Mouse (Mus musculus): Measurements from ENCODE around the gene Nsun5. TPM values are rescaled to one million over a fixed set of nuclear protein-coding genes. Genes with fewer than 3 reads are reported as not detected.

Gene Nsun5
- polyA plus RNA-seq, 1 experiment from 2014 or later: 40.1 TPM

DNA sequence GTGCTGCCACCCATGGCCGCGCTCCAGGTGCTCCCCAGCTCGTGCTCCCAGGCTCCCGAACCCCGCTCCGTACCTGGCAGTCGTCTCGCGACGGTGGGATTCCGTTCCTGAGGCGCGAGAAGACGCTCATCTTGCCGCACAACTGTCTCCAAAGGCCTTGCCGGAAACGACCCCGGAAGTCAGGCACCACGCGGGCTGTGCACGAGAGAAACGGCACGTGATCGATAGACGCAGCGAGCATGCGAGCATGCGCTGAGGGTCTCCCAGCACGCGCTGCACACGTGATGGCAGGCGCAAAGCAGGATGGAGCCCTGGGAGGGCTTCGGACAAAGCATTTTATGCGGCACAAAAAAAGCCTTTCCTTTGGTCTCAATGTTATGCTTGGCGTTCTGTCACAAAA, 19.9 kb upstream of the Nsun5 start, which contains the start of gene Fkbp6:
Fkbp6 (minus strand) TSS at position 183 of the 400 bp plus-strand sequence.
- ATAC-seq (ENCODE audit: low FRiP score, low TSS enrichment): no peak
- H3K9me3 ChIP-seq (ENCODE audit: low read length): 0 out of 2 replicates have a peak, but pooled peaks cover 7% of the 10 kb centered on the region
- H3K4me3 ChIP-seq (ENCODE audit: low read length): no peak within 1 kb of the TSS
- H3K36me3 ChIP-seq (ENCODE audit: insufficient read depth, low read length): no peaks in the 10 kb centered on the region
- H3K4me2 ChIP-seq (replicated peaks; ENCODE audit: low read depth, low read length): no peak within 1 kb of the TSS
- H3K9ac ChIP-seq (replicated peaks; ENCODE audit: low read length): no peak within 1 kb of the TSS
- peaks cover 9% of the 10 kb centered on the region for H3K27me3 ChIP-seq (ENCODE audit: insufficient read depth, low read length)
- 91% methylated on average over 35 of the region's 35 CpGs for WGBS
- no peak within 1 kb of the TSS for H3K27ac ChIP-seq (ENCODE audit: low read length)
- no peaks in the 10 kb centered on the region for H3K4me1 ChIP-seq (ENCODE audit: insufficient read depth, low read length)

DNA sequence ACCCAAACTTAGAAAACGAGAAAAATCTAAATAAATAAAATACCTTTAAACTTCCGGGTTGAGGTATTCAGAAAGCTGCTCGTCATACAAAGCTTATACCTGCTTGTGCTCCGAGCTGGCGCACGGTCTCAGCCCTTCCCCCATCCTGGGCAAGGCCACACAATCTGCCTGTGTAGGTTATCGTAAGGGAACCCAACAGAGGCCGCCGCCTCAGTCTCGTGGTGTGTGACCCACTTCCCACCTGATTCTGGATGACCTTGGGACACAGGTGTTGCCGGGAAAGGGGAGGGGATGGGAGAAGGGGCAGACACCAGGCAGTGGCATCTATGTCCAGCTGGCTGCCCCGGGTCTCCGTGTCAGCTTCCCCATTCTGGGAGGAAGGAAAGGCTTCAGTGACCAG, 18.1 kb upstream of the Nsun5 start:
- 0 out of 2 replicates have a peak, but pooled peaks cover 7% of the 10 kb centered on the region for H3K9me3 ChIP-seq (ENCODE audit: low read length)
- H3K4me3 ChIP-seq (ENCODE audit: low read length): no peak overlapping the region
- no peaks in the 10 kb centered on the region for H3K4me1 ChIP-seq (ENCODE audit: insufficient read depth, low read length)
- ATAC-seq (ENCODE audit: low FRiP score, low TSS enrichment): no peak
- no peak overlapping the region for H3K4me2 ChIP-seq (replicated peaks; ENCODE audit: low read depth, low read length)
- 84% methylated on average over 13 of the region's 13 CpGs for WGBS
- no peak overlapping the region for H3K27ac ChIP-seq (ENCODE audit: low read length)
- H3K27me3 ChIP-seq (ENCODE audit: insufficient read depth, low read length): peaks cover 9% of the 10 kb centered on the region
- no peaks in the 10 kb centered on the region for H3K36me3 ChIP-seq (ENCODE audit: insufficient read depth, low read length)
- no peak overlapping the region for H3K9ac ChIP-seq (replicated peaks; ENCODE audit: low read length)

DNA sequence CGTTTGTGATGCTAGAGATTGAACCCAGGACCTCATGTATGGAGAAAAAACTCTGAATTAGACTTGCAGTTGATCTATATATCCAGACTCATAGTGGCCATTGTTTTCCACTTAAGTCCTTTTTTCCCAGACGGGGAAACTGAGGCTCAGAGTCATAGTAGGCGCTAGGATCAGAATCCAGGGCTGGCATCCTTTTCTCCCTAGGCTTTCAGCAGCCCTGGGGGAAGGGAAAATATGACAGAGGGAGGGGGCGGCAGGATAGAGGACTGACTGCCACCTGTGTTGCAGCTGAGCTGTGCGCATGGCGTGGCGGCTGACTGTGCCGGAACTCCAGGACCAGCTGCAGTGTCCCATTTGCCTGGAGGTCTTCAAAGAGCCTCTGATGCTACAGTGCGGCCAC, 16.8 kb upstream of the Nsun5 start, which contains the start of gene Trim50:
Trim50 (plus strand) TSS at position 301 of the 400 bp plus-strand sequence.
- H3K9me3 ChIP-seq (ENCODE audit: low read length): 0 out of 2 replicates have a peak, but pooled peaks cover 10% of the 10 kb centered on the region
- H3K9ac ChIP-seq (replicated peaks; ENCODE audit: low read length): no peak within 1 kb of the TSS
- no peak for ATAC-seq (ENCODE audit: low FRiP score, low TSS enrichment)
- WGBS: 58% methylated on average over 9 of the region's 9 CpGs
- H3K4me1 ChIP-seq (ENCODE audit: insufficient read depth, low read length): no peaks in the 10 kb centered on the region
- no peak within 1 kb of the TSS for H3K4me3 ChIP-seq (ENCODE audit: low read length)
- H3K27ac ChIP-seq (ENCODE audit: low read length): no peak within 1 kb of the TSS
- peak within 1 kb of the TSS; percentile 22; the same call in 1 of the 2 replicates for H3K4me2 ChIP-seq (replicated peaks; ENCODE audit: low read depth, low read length)
- H3K36me3 ChIP-seq (ENCODE audit: insufficient read depth, low read length): no peaks in the 10 kb centered on the region
- peaks cover 9% of the 10 kb centered on the region for H3K27me3 ChIP-seq (ENCODE audit: insufficient read depth, low read length)

DNA sequence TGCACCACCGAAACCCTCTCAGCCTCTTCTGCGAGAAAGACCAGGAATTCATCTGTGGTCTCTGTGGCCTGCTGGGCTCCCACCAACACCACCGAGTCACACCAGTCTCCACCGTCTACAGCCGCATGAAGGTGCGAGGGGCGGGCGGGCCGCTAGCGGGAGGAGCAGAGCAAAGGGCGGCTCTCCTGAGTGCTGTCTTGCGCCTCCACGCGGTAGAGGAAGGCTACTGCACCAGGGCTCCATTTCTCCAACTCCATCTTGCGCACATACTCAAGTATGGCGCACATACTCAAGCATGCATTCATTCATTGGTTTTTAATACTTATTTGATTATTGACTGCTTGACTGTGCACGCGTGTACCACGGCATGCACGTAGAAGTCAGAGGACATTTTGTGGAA, 16.2 kb upstream of the Nsun5 start:
- H3K36me3 ChIP-seq (ENCODE audit: insufficient read depth, low read length): no peaks in the 10 kb centered on the region
- ATAC-seq (ENCODE audit: low FRiP score, low TSS enrichment): no peak
- H3K9ac ChIP-seq (replicated peaks; ENCODE audit: low read length): no peak overlapping the region
- whole genome bisulfite sequencing: 20% methylated on average over 20 of the region's 20 CpGs
- H3K4me3 ChIP-seq (ENCODE audit: low read length): no peak overlapping the region
- peak overlapping the region; percentile 22; the same call in 1 of the 2 replicates for H3K4me2 ChIP-seq (replicated peaks; ENCODE audit: low read depth, low read length)
- H3K9me3 ChIP-seq (ENCODE audit: low read length): 0 out of 2 replicates have a peak, but pooled peaks cover 10% of the 10 kb centered on the region
- H3K27ac ChIP-seq (ENCODE audit: low read length): no peak overlapping the region
- H3K27me3 ChIP-seq (ENCODE audit: insufficient read depth, low read length): peaks cover 9% of the 10 kb centered on the region
- no peaks in the 10 kb centered on the region for H3K4me1 ChIP-seq (ENCODE audit: insufficient read depth, low read length)

DNA sequence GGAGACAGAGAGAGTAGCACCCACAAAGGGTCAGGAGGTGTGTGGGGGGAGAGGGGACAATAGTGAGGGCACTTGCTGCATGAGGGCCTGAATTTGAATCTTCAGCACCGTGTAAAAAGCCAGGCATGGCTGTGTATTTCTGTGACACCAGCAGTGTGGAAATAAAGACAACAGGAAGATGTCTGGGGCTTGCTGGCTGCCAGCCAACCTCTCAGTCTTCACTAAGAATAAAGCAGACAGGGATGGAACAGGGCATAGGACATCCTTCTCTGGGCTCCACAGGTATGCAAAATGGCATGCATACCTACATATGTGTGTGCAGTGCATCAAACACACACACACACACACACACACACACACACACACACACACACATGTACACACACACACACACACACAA, 13.7 kb upstream of the Nsun5 start:
- no peak overlapping the region for H3K4me3 ChIP-seq (ENCODE audit: low read length)
- H3K36me3 ChIP-seq (ENCODE audit: insufficient read depth, low read length): no peaks in the 10 kb centered on the region
- no peak overlapping the region for H3K4me2 ChIP-seq (replicated peaks; ENCODE audit: low read depth, low read length)
- no peak overlapping the region for H3K9ac ChIP-seq (replicated peaks; ENCODE audit: low read length)
- no peak for ATAC-seq (ENCODE audit: low FRiP score, low TSS enrichment)
- peaks cover 9% of the 10 kb centered on the region for H3K27me3 ChIP-seq (ENCODE audit: insufficient read depth, low read length)
- H3K9me3 ChIP-seq (ENCODE audit: low read length): 0 out of 2 replicates have a peak, but pooled peaks cover 4% of the 10 kb centered on the region
- no peaks in the 10 kb centered on the region for H3K4me1 ChIP-seq (ENCODE audit: insufficient read depth, low read length)
- H3K27ac ChIP-seq (ENCODE audit: low read length): no peak overlapping the region
- WGBS: 30% methylated on average over 1 of the region's 1 CpGs

DNA sequence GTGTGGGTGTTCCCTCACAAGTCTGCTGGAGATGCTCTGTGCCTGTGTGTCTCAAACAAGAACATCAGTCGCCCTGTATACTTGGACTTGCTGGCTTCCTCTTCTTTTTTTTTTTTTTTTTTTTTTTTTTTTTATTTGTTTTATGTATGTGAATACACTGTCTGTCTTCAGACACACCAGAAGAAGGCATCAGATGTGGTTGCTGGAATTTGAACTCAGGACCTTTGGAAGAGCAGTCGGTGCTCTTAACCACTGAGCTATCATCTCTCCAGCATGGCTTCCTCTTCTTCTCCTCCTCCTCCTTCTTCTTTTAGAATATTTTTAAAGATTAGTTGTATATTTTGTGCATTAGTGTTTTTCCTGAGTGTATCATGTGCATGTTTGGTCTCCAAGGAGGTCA, 12.2 kb upstream of the Nsun5 start:
- Histone ChIP-seq H3K9me3 (ENCODE audit: low read length) (0 out of 2 replicates have a peak, but pooled peaks cover 4% of the 10 kb centered on the region), H3K9ac (replicated peaks; ENCODE audit: low read length) (no peak overlapping the region), H3K27ac (ENCODE audit: low read length) (no peak overlapping the region), H3K36me3 (ENCODE audit: insufficient read depth, low read length) (no peaks in the 10 kb centered on the region), H3K4me1 (ENCODE audit: insufficient read depth, low read length) (no peaks in the 10 kb centered on the region), H3K4me2 (replicated peaks; ENCODE audit: low read depth, low read length) (no peak overlapping the region), H3K4me3 (ENCODE audit: low read length) (no peak overlapping the region), H3K27me3 (ENCODE audit: insufficient read depth, low read length) (peaks cover 9% of the 10 kb centered on the region)
- WGBS: 88% methylated on average over 2 of the region's 2 CpGs
- ATAC-seq (ENCODE audit: low FRiP score, low TSS enrichment): 0 out of 2 replicates have a peak, but pooled peaks have one; percentile 65

DNA sequence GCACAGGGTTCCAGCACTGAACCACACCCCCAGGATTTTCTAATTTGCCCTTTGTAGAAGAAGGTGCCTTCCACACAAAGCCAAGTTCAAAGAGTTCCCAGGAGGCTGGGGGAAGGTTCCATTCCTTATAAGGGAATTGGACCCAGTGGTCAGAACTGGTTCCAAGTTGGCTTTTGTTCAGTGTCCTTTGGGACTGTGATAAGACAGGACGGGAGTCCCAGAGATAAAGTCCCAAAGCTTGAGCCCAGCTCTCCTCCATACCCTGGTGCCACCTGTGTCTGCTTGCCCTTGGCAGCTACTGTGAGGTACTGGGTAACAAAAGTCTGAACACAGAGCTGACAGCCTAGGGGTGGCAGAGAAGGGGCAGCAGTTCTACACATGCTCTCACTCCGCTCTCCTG, 10.0 kb upstream of the Nsun5 start:
- Histone ChIP-seq H3K4me2 (replicated peaks; ENCODE audit: low read depth, low read length) (no peak overlapping the region), H3K9me3 (ENCODE audit: low read length) (0 out of 2 replicates have a peak, but pooled peaks cover 4% of the 10 kb centered on the region), H3K9ac (replicated peaks; ENCODE audit: low read length) (no peak overlapping the region), H3K27ac (ENCODE audit: low read length) (no peak overlapping the region), H3K4me1 (ENCODE audit: insufficient read depth, low read length) (no peaks in the 10 kb centered on the region), H3K36me3 (ENCODE audit: insufficient read depth, low read length) (no peaks in the 10 kb centered on the region), H3K27me3 (ENCODE audit: insufficient read depth, low read length) (no peaks in the 10 kb centered on the region), H3K4me3 (ENCODE audit: low read length) (no peak overlapping the region)
- 89% methylated on average over 2 of the region's 2 CpGs for WGBS
- ATAC-seq (ENCODE audit: low FRiP score, low TSS enrichment): no peak

DNA sequence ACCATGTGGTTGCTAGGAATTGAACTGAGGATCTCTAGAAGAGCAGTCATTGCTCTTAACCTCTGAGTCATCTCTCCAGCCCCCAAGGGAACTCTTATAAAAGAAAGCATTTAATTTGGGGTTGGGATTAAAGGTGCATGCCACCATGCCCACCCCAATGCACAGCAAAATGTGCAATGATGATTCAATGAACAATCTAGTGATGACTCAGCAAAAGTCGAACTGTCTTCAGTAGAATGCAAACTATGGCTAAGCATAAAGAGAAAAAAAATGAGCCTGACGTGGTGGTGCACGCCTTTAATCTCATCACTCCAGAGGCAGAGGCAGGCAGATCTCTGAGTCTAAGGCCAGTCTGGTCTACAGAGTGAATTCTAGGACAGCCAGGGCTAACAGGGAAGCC, 7.2 kb upstream of the Nsun5 start:
- H3K9me3 ChIP-seq (ENCODE audit: low read length): 0 out of 2 replicates have a peak, but pooled peaks cover 2% of the 10 kb centered on the region
- H3K27me3 ChIP-seq (ENCODE audit: insufficient read depth, low read length): no peaks in the 10 kb centered on the region
- no peak overlapping the region for H3K27ac ChIP-seq (ENCODE audit: low read length)
- no peak overlapping the region for H3K4me2 ChIP-seq (replicated peaks; ENCODE audit: low read depth, low read length)
- H3K36me3 ChIP-seq (ENCODE audit: insufficient read depth, low read length): no peaks in the 10 kb centered on the region
- H3K4me3 ChIP-seq (ENCODE audit: low read length): no peak overlapping the region
- H3K9ac ChIP-seq (replicated peaks; ENCODE audit: low read length): no peak overlapping the region
- ATAC-seq (ENCODE audit: low FRiP score, low TSS enrichment): no peak
- WGBS: 88% methylated on average over 3 of the region's 3 CpGs
- no peaks in the 10 kb centered on the region for H3K4me1 ChIP-seq (ENCODE audit: insufficient read depth, low read length)

DNA sequence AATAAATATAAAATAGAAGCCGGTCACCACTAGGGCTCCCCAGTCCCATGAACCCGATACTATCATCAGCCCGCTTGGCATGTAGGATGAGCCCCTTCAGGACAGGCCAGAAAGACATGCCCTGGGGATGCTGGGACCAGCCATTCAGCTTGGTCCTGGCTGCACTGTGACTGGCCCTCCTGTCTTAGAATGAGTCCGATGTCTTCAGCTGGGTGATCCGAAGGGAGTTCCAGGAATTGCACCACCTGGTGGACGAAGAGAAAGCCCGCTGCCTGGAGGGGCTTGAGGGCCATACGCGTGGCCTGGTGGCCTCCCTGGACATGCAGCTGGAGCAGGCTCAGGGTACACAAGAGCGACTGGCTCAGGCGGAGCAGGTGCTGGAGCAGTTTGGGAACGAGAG, 6.2 kb upstream of the Nsun5 start:
- Histone ChIP-seq H3K27ac (ENCODE audit: low read length) (no peak overlapping the region), H3K9me3 (ENCODE audit: low read length) (no peaks in the 10 kb centered on the region), H3K9ac (replicated peaks; ENCODE audit: low read length) (no peak overlapping the region), H3K36me3 (ENCODE audit: insufficient read depth, low read length) (no peaks in the 10 kb centered on the region), H3K27me3 (ENCODE audit: insufficient read depth, low read length) (no peaks in the 10 kb centered on the region), H3K4me2 (replicated peaks; ENCODE audit: low read depth, low read length) (no peak overlapping the region), H3K4me3 (ENCODE audit: low read length) (no peak overlapping the region), H3K4me1 (ENCODE audit: insufficient read depth, low read length) (no peaks in the 10 kb centered on the region)
- peak; percentile 60 for ATAC-seq (ENCODE audit: low FRiP score, low TSS enrichment)
- WGBS: 27% methylated on average over 12 of the region's 12 CpGs

DNA sequence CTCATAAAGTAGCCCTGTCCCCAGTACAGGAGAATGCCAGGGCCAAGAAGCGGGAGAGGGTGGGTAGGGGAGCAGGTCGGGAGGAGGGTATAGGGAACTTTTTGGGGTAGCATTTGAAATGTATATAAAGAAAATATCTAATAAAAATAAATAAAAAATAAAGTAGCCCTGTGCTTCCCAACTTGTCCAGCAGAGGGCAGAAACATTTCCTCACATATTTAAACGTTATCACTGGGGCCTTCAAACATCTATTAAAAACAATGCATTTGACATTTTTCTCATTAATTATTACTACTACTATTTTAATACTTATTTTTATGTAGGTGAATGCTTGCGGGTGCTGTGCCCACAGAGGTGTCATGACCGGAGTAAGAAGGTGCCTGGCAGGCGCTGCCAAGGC, 1.9 kb upstream of the Nsun5 start:
- no peak for ATAC-seq (ENCODE audit: low FRiP score, low TSS enrichment)
- Histone ChIP-seq H3K36me3 (ENCODE audit: insufficient read depth, low read length) (peaks cover 6% of the 10 kb centered on the region; the same call in 1 of the 2 replicates), H3K4me2 (replicated peaks; ENCODE audit: low read depth, low read length) (no peak overlapping the region), H3K4me3 (ENCODE audit: low read length) (no peak overlapping the region), H3K9me3 (ENCODE audit: low read length) (no peaks in the 10 kb centered on the region), H3K9ac (replicated peaks; ENCODE audit: low read length) (no peak overlapping the region), H3K27ac (ENCODE audit: low read length) (no peak overlapping the region), H3K27me3 (ENCODE audit: insufficient read depth, low read length) (no peaks in the 10 kb centered on the region), H3K4me1 (ENCODE audit: insufficient read depth, low read length) (peaks cover 12% of the 10 kb centered on the region)
- 52% methylated on average over 6 of the region's 6 CpGs for whole genome bisulfite sequencing

Measured in kidney, embryonic 16.5 days (tissue).